Mouse (Mus musculus) spleen, adult 2 months (tissue): Measurements from ENCODE around the gene Gm49673.

Experiments used
- CTCF ChIP-seq: fragments of 200-500 bp; IDR thresholded peaks from 2 replicates; pipeline ENCODE4 v1.5.1; 2011; ENCODE audit warnings: mild to moderate bottlenecking, inconsistent platforms; ENCODE audit not compliant: insufficient read depth, insufficient read length, insufficient replicate concordance; ENCODE audit errors: extremely low read depth
- POLR2A ChIP-seq: fragments of 200-500 bp; IDR thresholded peaks from 2 replicates; pipeline ENCODE4 v1.6.1; 2011; ENCODE audit warnings: low read depth, low read length, inconsistent platforms

DNA sequence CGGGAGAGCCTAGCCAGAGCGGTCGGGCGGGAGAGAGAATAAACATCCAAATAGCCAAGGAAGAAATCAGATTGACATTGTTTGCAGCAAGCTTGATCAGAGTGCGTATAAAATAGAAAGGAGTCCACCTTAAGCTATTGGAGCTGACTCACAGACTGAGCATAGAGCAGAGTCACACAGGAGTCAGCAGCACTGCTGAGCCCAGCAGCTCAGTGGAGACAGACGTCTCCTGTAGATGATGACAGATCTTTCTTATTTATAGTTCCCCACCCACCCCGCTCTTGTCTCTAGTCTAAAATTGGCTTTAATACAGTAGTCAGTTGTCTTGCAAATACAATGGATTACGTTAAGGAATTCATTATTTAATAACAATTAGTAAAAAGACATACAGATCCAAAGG, 46.1 kb upstream of the Gm49673 start:
- no peak for TF ChIP-seq CTCF
- TF ChIP-seq POLR2A, result no peak
